Comparison of ENCODE assay signal across 15 mouse cellular contexts in the genomic region with DNA sequence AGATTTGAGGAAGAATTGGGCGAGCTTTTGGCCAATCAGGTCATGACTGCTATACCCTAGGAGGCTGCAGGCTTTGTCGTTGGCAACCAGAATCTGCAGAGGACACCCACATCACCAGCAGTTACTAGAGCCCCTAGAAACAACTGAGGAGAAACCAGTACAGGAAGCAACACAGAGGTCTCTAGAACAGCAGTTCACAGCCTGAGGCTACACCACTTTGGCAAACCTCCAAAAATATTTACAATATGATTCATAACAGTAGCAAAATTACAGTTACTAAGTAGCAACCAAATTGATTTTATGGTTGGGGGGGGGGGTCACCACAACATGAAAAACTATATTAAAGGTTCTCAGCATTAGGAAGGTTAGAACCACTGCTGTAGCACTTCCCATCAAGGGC. TPM values are rescaled to one million over a fixed set of nuclear protein-coding genes. Genes with fewer than 3 reads are reported as not detected.
"Had no signal": no experiment of that assay in that cellular context is flagged by ENCODE, and none has a peak within 500 bp of the region (broad histone marks: within the 10 kb centered on the region; RNA-seq: fewer than 3 reads in every experiment).

No protein-coding gene starts in this region.

- H3K9me3 ChIP-seq: limb, embryonic 13.5 days; liver, embryonic 15.5 days; megakaryocyte, embryonic 14.5 days; midbrain, embryonic 12.5 days had no signal

- ATAC-seq: intestine, embryonic 16.5 days; midbrain, embryonic 16.5 days had no signal

- H3K4me1 ChIP-seq: limb, embryonic 13.5 days; megakaryocyte, embryonic 14.5 days; midbrain, embryonic 12.5 days had no signal

- H3K9ac ChIP-seq: limb, embryonic 13.5 days; liver, embryonic 15.5 days; midbrain, embryonic 12.5 days had no signal

- H3K27ac ChIP-seq: layer of hippocampus, adult 2 months; limb, embryonic 13.5 days; liver, embryonic 15.5 days; macrophage; midbrain, embryonic 12.5 days; stomach, postnatal 0 days had no signal

- H3K27me3 ChIP-seq: limb, embryonic 13.5 days; liver, embryonic 15.5 days; megakaryocyte, embryonic 14.5 days; midbrain, embryonic 12.5 days had no signal

- DNase-seq: kidney, adult 2 months; kidney, postnatal 10 days; kidney, postnatal 4 days; lung, adult 2 months; lung, postnatal 10 days had no signal

- H3K4me2 ChIP-seq: limb, embryonic 13.5 days; liver, embryonic 11.5 days; liver, embryonic 15.5 days; midbrain, embryonic 12.5 days had no signal

- H3K4me3 ChIP-seq: layer of hippocampus, adult 2 months; limb, embryonic 13.5 days; liver, embryonic 15.5 days; megakaryocyte, embryonic 14.5 days; midbrain, embryonic 12.5 days had no signal

RNA-seq across cellular contexts. Expression of a gene that starts 39.1 kb away (rescaled TPM):
- polyA plus RNA-seq: macrophage had no signal
